Mouse (Mus musculus) cerebellum, postnatal 10 days (tissue): ENCODE results near the gene Usp13.

Experiments
- DNase-seq, 2 experiments: peaks; one replicate each; pipeline ENCODE4 v3.0.0; 2021; ENCODE audit warnings: mixed read lengths in 2 of 2

Gene Usp13

DNA sequence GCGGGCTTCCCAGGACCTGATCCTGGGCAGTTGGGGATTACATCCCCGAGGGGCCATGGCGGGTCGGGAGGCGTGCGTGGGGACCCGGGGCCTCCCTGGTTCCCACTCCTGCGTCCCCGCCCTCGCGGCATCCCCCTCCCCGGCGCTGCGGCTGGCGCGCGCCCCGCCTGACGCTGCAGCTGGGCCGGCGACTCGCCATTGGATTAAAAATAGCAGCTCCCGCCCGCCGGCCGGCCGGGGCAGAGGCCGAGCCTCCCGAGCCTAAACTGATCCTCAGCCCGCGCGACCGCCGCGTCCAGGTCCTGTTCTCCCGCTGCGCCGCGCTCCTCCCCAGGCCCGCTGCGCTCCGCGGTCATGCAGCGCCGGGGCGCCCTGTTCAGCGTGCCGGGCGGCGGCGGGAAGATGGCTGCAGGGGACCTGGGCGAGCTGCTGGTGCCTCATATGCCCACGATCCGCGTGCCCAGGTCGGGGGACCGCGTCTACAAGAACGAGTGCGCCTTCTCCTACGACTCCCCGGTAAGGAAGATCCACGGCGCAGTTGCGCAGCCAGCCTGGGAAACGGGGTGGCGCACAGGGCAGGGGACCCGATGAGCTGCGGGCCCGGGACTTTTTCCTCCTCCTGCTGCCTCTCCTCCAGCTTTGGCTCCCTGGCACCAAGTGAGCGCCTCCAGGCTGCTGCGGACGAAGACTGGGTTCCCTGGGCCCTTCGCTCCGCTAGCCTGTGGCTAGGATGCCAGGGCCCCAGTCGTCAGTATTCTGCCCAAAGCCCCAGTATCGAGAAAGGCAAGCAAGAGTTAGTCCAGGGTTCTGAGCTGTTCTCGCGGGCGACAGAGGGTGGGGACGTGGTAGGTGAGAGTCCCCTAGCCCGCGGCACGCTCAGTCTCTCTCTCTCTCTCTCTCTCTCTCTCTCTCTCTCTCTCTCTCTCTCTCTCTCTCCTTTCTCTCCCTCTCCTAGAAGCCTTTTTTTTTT lies at the start of gene Usp13:
Usp13 (plus strand) TSS at position 190 of the 970 bp plus-strand sequence.
- peak; percentile 80 to 83 for DNase-seq

GRCm38 (mm10) chr3:32770781-32771180 lies 46.6 kb upstream of the Usp13 start:
- DNase-seq, result no peak

DNA sequence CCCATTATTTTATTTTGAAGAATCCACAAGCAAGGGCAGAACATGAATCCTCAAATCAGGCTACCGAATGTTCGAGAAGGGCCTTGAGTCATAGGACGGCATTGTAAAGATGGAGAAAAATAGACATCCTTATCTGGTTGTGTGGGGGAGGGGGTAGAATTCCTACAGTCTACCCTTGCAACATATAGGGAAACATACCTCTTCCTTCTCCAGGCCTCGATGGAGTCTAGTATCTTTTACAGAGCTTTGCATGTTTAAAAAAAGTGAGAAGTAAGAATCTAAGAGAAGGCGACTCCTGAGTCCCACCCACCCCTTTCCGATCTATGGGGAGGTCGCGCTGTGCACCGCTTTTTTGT lies 367 bp upstream of the Usp13 start:
- DNase-seq, result no peak

DNA sequence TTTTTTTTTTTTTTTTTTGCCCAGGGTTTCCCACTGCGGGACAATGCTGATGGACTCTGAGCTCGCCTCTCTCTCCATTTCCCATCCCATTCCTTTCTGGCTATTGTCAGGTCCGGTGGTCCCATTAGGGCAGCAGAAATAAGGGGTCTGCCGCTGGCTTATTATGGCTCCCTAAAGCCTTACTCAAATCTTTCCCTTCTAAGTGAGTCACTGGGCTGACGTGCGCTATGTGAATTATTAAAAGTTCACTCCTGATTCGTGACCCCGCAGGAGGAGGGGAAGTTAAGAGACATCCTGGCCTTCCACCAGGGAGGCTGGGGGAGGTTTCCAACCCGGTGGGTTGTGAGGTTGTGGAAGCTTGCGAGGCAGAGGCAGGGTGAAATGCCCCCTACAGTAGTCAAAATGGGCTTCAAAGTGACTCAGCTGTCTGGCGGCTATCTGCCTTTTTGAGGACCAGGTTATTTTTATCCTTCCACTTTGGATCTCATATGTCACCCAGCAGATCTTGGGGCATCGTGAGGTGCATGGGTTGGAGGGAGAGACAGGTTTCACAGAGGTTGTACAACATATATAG lies 1.1 kb downstream of the Usp13 start:
- DNase-seq, result peak; percentile 22 to 25

DNA sequence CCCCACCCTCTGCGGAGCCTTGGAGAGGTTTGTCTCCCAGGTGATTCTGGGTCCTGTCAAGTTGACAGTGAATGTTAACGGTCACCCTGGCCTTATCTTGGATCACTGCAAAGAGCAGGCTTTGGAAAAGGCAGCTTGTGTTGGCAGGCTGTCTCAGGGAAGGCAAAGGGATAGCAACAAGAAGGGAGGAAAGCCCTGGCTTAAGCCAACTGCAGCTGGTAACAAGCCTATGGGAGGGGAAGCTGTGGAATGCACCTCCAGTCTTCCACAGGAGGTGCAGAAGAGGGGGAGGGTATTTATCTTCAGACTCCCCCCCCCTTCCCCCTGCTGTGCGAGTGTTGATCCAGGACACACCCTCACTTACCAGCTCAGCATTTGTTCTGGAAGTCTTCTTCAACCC lies 5.3 kb downstream of the Usp13 start:
- DNase-seq, result peak; percentile 8 to 9

GRCm38 (mm10) chr3:32824923-32825322 lies 7.6 kb downstream of the Usp13 start:
- no peak for DNase-seq

- no peak for DNase-seq
Observed at GRCm38 (mm10) chr3:32825964-32826479, 8.7 kb downstream of the Usp13 start.

DNA sequence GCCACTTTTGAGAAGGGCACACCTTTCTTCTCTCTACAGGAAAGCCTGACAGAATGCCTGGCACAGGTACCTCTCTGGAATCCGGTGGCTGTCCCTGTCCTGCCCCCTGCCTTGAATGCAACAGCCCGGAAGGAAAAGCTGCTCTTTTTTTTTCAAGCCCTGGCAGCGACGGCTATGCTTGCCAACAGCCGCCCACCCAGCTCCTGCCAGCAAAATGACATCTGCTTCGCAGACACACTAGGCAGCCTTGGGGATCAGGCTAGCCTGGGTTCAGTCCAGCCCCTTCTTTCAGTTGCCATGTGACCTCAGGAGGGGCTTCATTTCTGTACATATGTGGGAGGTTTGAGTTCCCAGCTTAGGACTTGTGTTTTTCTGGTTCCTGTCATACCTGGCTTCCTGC lies 9.4 kb downstream of the Usp13 start:
- peak; percentile 70 to 81 for DNase-seq

- no peak for DNase-seq
Observed at GRCm38 (mm10) chr3:32833871-32834270, 16.5 kb downstream of the Usp13 start.

- no peak for DNase-seq
Observed at GRCm38 (mm10) chr3:32837847-32838246, 20.5 kb downstream of the Usp13 start.

GRCm38 (mm10) chr3:32856362-32857107 lies 39.2 kb downstream of the Usp13 start:
- DNase-seq, result no peak

DNA sequence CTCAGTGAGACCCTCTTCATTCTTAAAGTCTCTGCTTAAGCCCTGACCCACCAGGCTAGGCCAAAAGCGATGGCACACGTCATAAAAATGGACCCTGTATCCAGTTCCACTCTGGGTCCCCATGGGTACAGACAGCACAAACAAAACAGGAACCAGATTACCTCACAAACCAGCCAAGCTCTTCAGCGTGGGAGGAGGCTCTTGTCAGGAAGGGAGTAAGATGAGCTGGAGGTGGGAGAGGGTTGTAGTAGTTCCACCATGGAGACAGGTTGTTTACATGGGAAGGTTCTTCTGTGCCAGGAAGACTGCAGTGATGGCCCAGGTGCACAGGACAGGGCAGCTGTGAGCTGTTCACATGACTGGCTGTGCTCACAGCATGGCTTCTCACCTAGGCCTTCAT lies 53.7 kb downstream of the Usp13 start:
- DNase-seq, result no peak

- no peak for DNase-seq
Observed at GRCm38 (mm10) chr3:32886386-32886785, 69.0 kb downstream of the Usp13 start.

DNA sequence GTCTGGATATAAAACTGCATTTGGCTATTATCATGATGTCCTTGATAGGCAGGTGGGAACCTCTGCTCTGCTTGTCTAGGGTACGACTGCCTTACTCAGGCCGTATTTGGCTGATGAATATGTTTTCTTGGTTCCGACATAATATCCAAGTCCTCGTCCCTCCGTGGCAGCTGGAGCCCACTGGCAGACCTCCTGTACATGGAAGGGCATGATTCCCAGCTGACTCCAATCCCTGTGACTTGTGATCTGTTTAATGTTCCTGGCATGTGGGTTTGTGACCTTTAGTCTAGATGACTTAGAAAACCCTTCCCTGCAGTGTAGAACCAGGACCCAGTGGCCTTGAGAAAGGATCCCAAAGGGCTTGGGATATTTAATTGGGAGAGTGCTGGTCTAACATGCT lies 71.5 kb downstream of the Usp13 start:
- no peak for DNase-seq

DNA sequence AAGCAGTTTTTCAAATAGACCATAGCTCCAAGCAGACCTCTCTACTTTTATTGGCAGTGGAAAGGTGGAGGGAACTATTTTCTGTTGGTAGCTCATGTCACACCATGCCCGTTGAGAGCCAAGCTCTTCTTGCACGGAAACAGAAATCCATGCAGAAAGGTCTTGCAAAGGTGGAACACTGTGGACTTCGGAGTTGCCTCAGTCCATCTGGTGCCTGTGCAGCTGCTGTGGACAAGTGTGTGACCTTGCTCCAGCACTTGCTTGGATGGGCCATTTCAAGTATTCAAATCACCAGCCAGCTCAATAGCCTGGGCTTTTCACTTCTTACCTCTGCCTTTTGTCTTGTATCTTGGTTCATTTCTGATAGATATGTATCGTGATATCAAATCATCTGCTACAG lies 72.8 kb downstream of the Usp13 start:
- DNase-seq, result no peak

DNA sequence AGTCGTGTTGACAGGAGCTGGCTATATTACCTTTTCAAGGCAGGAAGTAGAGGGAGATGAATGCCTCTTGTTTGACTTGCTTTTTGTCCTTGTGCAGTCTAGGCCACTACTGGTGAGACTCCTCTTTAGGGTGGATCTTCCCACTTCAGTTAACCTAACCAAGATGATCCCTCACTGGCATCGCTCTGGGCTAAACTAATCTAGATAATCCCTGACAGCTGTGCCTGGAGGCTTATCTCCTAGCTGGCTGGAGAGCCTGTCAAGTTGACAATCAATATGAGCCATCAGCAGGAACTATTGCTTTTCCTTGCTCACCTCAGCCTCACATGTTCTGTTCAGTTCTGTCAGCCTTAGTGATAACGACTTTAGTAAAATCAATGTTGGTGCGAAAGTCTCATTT lies 86.1 kb downstream of the Usp13 start:
- no peak for DNase-seq

DNA sequence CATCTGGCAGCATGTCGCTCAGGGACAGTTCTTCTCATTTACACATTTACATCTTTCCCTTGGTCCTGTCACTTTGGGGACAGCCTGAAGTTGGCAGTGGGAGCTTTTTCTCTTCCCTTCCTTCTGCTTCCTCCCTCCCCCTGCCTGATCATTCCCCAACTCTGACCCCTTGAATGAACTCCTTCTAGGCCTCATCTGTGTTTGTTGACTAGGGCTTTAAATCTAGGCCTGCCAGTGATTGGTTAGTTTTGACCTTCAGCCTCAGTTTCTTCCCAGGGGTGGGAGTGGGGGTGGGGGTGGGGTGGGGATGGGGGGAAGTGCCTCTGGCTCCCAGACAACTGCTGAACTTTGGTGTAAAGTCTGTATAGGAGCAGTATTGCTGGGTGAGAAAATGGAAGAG lies 87.3 kb downstream of the Usp13 start:
- no peak for DNase-seq

GRCm38 (mm10) chr3:32905850-32906779 lies 88.8 kb downstream of the Usp13 start:
- DNase-seq, result no peak

- no peak for DNase-seq
Observed at GRCm38 (mm10) chr3:32908400-32908799, 91.1 kb downstream of the Usp13 start.

- peak; percentile 16 to 23 for DNase-seq
Observed at GRCm38 (mm10) chr3:32910071-32910551, 92.8 kb downstream of the Usp13 start.

DNA sequence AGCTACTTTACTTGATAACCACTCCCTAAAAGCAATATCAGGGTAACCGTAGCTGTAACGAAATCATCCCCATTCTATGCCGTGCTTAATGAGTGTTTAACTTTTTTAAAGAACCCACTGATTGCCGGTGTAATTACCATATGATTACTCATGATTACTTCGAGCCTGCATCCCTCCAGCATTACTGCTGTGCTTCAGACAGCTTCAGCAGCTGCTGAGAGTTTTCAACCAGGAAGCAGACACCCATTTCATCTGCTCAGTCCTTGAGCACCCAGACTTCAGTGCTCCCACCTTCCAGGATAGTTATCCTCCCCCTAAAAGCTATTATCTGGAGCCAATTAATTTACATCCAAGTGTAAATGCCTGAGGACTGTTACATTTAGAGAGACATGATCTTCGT lies 106.8 kb downstream of the Usp13 start:
- no peak for DNase-seq
